Mouse (Mus musculus) bone marrow macrophage, adult 2 months (primary cell): ENCODE results near the gene Clic3.

Experiments used
- CTCF ChIP-seq: IDR thresholded peaks from 2 replicates; pipeline ENCODE4 v1.5.1; 2012; ENCODE audit warnings: low read depth, mild to moderate bottlenecking, low read length, moderate library complexity
- POLR2A ChIP-seq: IDR thresholded peaks from 2 replicates; pipeline ENCODE4 v1.6.1; 2012; ENCODE audit warnings: mild to moderate bottlenecking, low read depth, low read length, borderline replicate concordance

- peak; percentile 62 for TF ChIP-seq CTCF
- no peak for TF ChIP-seq POLR2A
These were observed 34.7 kb upstream of the Clic3 start for GRCm38 (mm10) chr2:25421896-25422295.
